Mouse (Mus musculus): ENCODE data around the gene Timp2. TPM values are rescaled to one million over a fixed set of nuclear protein-coding genes. Genes with fewer than 3 reads are reported as not detected.
"Not testable (repeated sequence)": the region's sequence is repeated elsewhere in the genome, so short reads cannot be mapped to it uniquely, and the experiment has no call there.

The Timp2 gene
- polyA plus RNA-seq, 1 experiment: 37.6 TPM

- WGBS: 89% methylated on average over 26 of the region's 26 CpGs
- TF ChIP-seq POLR2A (IDR thresholded peaks at IDR 0.05; ENCODE audit: borderline replicate concordance, control insufficient read depth, low read depth, low read length) (no peak), CTCF (IDR thresholded peaks at IDR 0.05; ENCODE audit: control insufficient read depth, insufficient read depth, low read length) (no peak)
- no peak overlapping the region for H3K4me3 ChIP-seq (replicated peaks; ENCODE audit: control insufficient read depth, low read depth, low read length)
- no peak overlapping the region for H3K27ac ChIP-seq (ENCODE audit: control insufficient read depth, insufficient read depth, low read depth, low read length, poor library complexity)
- H3K4me1 ChIP-seq (ENCODE audit: control insufficient read depth, insufficient read depth, low read length): peaks cover 3% of the 10 kb centered on the region; the same call in 1 of the 2 replicates
Observed at GRCm38 (mm10) chr11:118397806-118398530, 42.4 kb upstream of the Timp2 start.

GRCm38 (mm10) chr11:118394538-118394937 is 39.0 kb upstream of the Timp2 start:
- Histone ChIP-seq H3K4me1 (ENCODE audit: control insufficient read depth, insufficient read depth, low read length) (no peaks in the 10 kb centered on the region), H3K27ac (ENCODE audit: control insufficient read depth, insufficient read depth, low read depth, low read length, poor library complexity) (no peak overlapping the region), H3K4me3 (replicated peaks; ENCODE audit: control insufficient read depth, low read depth, low read length) (no peak overlapping the region)
- 85% methylated on average over 6 of the region's 6 CpGs for WGBS
- TF ChIP-seq CTCF (IDR thresholded peaks at IDR 0.05; ENCODE audit: control insufficient read depth, insufficient read depth, low read length) (no peak), POLR2A (IDR thresholded peaks at IDR 0.05; ENCODE audit: borderline replicate concordance, control insufficient read depth, low read depth, low read length) (no peak)

- WGBS: 76% methylated on average over 5 of the region's 5 CpGs
Observed at GRCm38 (mm10) chr11:118393991-118394390, 38.5 kb upstream of the Timp2 start.

GRCm38 (mm10) chr11:118387816-118388215 is 32.3 kb upstream of the Timp2 start:
- WGBS: 94% methylated on average over 13 of the region's 13 CpGs
- H3K4me3 ChIP-seq (replicated peaks; ENCODE audit: control insufficient read depth, low read depth, low read length); H3K4me1 ChIP-seq (ENCODE audit: control insufficient read depth, insufficient read depth, low read length); H3K27ac ChIP-seq (ENCODE audit: control insufficient read depth, insufficient read depth, low read depth, low read length, poor library complexity): not testable (repeated sequence)

More at GRCm38 (mm10) chr11:118393991-118394390, 38.5 kb upstream of the Timp2 start:
- TF ChIP-seq POLR2A (IDR thresholded peaks at IDR 0.05; ENCODE audit: borderline replicate concordance, control insufficient read depth, low read depth, low read length) (no peak), CTCF (IDR thresholded peaks at IDR 0.05; ENCODE audit: control insufficient read depth, insufficient read depth, low read length) (no peak)
- H3K4me3 ChIP-seq (replicated peaks; ENCODE audit: control insufficient read depth, low read depth, low read length): no peak overlapping the region
- no peak overlapping the region for H3K27ac ChIP-seq (ENCODE audit: control insufficient read depth, insufficient read depth, low read depth, low read length, poor library complexity)
- no peaks in the 10 kb centered on the region for H3K4me1 ChIP-seq (ENCODE audit: control insufficient read depth, insufficient read depth, low read length)

- H3K4me3 ChIP-seq (replicated peaks; ENCODE audit: control insufficient read depth, low read depth, low read length): no peak overlapping the region
- H3K27ac ChIP-seq (ENCODE audit: control insufficient read depth, insufficient read depth, low read depth, low read length, poor library complexity): no peak overlapping the region
- H3K4me1 ChIP-seq (ENCODE audit: control insufficient read depth, insufficient read depth, low read length): no peaks in the 10 kb centered on the region
- TF ChIP-seq CTCF (IDR thresholded peaks at IDR 0.05; ENCODE audit: control insufficient read depth, insufficient read depth, low read length) (peak; percentile 91), POLR2A (IDR thresholded peaks at IDR 0.05; ENCODE audit: borderline replicate concordance, control insufficient read depth, low read depth, low read length) (no peak)
- 38% methylated on average over 11 of the region's 11 CpGs for WGBS
Observed at GRCm38 (mm10) chr11:118379251-118380009, 23.9 kb upstream of the Timp2 start.

GRCm38 (mm10) chr11:118378656-118379055 is 23.1 kb upstream of the Timp2 start:
- TF ChIP-seq CTCF (IDR thresholded peaks at IDR 0.05; ENCODE audit: control insufficient read depth, insufficient read depth, low read length) (no peak), POLR2A (IDR thresholded peaks at IDR 0.05; ENCODE audit: borderline replicate concordance, control insufficient read depth, low read depth, low read length) (no peak)
- no peak overlapping the region for H3K4me3 ChIP-seq (replicated peaks; ENCODE audit: control insufficient read depth, low read depth, low read length)
- no peak overlapping the region for H3K27ac ChIP-seq (ENCODE audit: control insufficient read depth, insufficient read depth, low read depth, low read length, poor library complexity)
- H3K4me1 ChIP-seq (ENCODE audit: control insufficient read depth, insufficient read depth, low read length): no peaks in the 10 kb centered on the region
- WGBS: 80% methylated on average over 6 of the region's 6 CpGs

- not testable (repeated sequence) for H3K4me1 ChIP-seq (ENCODE audit: control insufficient read depth, insufficient read depth, low read length); H3K4me3 ChIP-seq (replicated peaks; ENCODE audit: control insufficient read depth, low read depth, low read length); H3K27ac ChIP-seq (ENCODE audit: control insufficient read depth, insufficient read depth, low read depth, low read length, poor library complexity)
Observed at GRCm38 (mm10) chr11:118376323-118376722, 20.8 kb upstream of the Timp2 start.

- Histone ChIP-seq H3K4me3 (replicated peaks; ENCODE audit: control insufficient read depth, low read depth, low read length) (no peak overlapping the region), H3K27ac (ENCODE audit: control insufficient read depth, insufficient read depth, low read depth, low read length, poor library complexity) (no peak overlapping the region), H3K4me1 (ENCODE audit: control insufficient read depth, insufficient read depth, low read length) (no peaks in the 10 kb centered on the region)
- TF ChIP-seq POLR2A (IDR thresholded peaks at IDR 0.05; ENCODE audit: borderline replicate concordance, control insufficient read depth, low read depth, low read length) (no peak), CTCF (IDR thresholded peaks at IDR 0.05; ENCODE audit: control insufficient read depth, insufficient read depth, low read length) (no peak)
- 82% methylated on average over 5 of the region's 5 CpGs for WGBS
Observed at GRCm38 (mm10) chr11:118375881-118376280, 20.3 kb upstream of the Timp2 start.
